Mouse (Mus musculus) midbrain, embryonic 12.5 days (tissue): ENCODE results near the gene Fgfr3. TPM values are rescaled to one million over a fixed set of nuclear protein-coding genes. Genes with fewer than 3 reads are reported as not detected.

Experiments used
- ATAC-seq: fragments of 200-750 bp; cut with Nextera tagmentation; 2 replicates; pipeline ENCODE4 v1.8.0; 2017; ENCODE audit warnings: low read depth, moderate TSS enrichment, moderate library complexity; ENCODE audit not compliant: low FRiP score
- H3K27ac ChIP-seq: fragments of 300-500 bp; sonication (generic); replicated peaks from 2 replicates; pipeline ENCODE4 v1.5.1; 2016; ENCODE audit warnings: mild to moderate bottlenecking
- H3K27me3 ChIP-seq: fragments of 300-500 bp; sonication (generic); 2 replicates; pipeline ENCODE4 v1.6.1; 2016; ENCODE audit warnings: mild to moderate bottlenecking
- H3K36me3 ChIP-seq: fragments of 300-500 bp; sonication (generic); 2 replicates; pipeline ENCODE4 v1.6.1; 2016
- H3K4me1 ChIP-seq: fragments of 300-500 bp; sonication (generic); 2 replicates; pipeline ENCODE4 v1.6.1; 2016
- H3K4me2 ChIP-seq: fragments of 300-500 bp; sonication (generic); replicated peaks from 2 replicates; pipeline ENCODE4 v1.6.1; 2016; ENCODE audit warnings: mild to moderate bottlenecking, moderate library complexity
- H3K4me3 ChIP-seq: fragments of 300-500 bp; sonication (generic); 2 replicates; pipeline ENCODE4 v1.5.1; 2016; ENCODE audit warnings: mild to moderate bottlenecking
- H3K9ac ChIP-seq: fragments of 300-500 bp; sonication (generic); replicated peaks from 2 replicates; pipeline ENCODE4 v1.6.1; 2016; ENCODE audit warnings: mild to moderate bottlenecking, moderate library complexity
- H3K9me3 ChIP-seq: fragments of 300-500 bp; sonication (generic); 2 replicates; pipeline ENCODE4 v1.6.1; 2016; ENCODE audit warnings: mild to moderate bottlenecking
- WGBS: fragments of 180-500 bp; shearing (Covaris S2); methylation state at CpG from one replicate; pipeline ENCODE4 v1.1.7; 2016; 5-methylcytosine and 5-hydroxymethylcytosine counted together
- polyA plus RNA-seq: library from polyadenylated mRNA; unstranded; fragments of >200 nt; fragmentation: Nextera tagmentation; extraction: Ambion mirVana; gene quantifications from 2 replicates; pipeline ENCODE4 v1.2.1, GENCODE M21; 2016

The Fgfr3 gene
- 66.2 and 88.3 TPM in 2 replicates for polyA plus RNA-seq

DNA sequence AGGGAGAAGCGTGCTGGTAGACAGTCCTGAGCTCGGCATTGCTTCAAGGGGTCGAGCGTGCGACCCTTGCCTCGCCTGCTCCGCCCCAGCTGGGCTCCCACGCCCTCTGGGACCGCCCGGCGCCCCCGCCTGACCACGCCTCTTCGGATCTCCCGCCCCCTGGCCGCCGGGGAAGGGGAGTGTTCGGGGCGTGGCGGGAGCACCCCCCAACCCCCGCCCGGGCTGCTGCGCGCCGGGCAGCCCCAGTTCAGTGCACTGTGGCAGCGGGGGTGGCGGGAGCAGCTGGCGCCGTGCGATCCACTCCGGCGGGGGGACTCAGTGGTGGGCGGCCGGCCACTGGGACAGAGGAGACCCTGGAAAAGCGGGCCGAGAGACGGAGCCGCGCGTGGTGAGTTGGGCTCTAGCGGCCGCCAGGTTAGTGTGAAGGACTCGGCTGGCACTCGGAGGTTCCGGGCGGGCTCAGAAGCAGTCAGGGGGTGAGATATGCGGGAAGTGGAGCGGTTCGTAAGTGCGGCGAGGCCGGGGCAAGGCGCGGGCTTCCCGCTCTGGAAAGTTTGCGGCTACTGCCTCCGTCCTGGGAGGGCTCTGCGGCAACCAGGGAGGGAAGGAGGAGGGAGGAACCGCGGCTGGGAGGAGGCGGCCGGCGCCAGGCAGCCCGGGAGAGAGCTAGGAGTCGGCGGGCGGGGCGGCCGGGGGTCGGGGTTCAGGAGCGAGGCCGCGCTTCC, at the start of gene Fgfr3:
TSS of gene Fgfr3 (plus strand) at position 134 of the 725 bp plus-strand sequence.
- Histone ChIP-seq H3K36me3 (0 out of 2 replicates have a peak, but pooled peaks cover 3% of the 10 kb centered on the region), H3K4me3 (peak within 1 kb of the TSS; percentile 66), H3K27ac (peak within 1 kb of the TSS; percentile 86), H3K9me3 (no peaks in the 10 kb centered on the region), H3K4me2 (peak within 1 kb of the TSS; percentile 75), H3K9ac (peak within 1 kb of the TSS; percentile 78), H3K27me3 (peaks cover 71% of the 10 kb centered on the region), H3K4me1 (peaks cover 66% of the 10 kb centered on the region)
- ATAC-seq = peak; percentile 67
- WGBS = 1% methylated on average over 69 of the region's 73 CpGs

GRCm38 (mm10) chr5:33674439-33674838, 47.0 kb upstream of the Fgfr3 start:
- WGBS = 51% methylated on average over 3 of the region's 3 CpGs
- no peak for ATAC-seq
- no peak overlapping the region for H3K9ac ChIP-seq

GRCm38 (mm10) chr5:33675964-33676363, 45.5 kb upstream of the Fgfr3 start:
- H3K9ac ChIP-seq = no peak overlapping the region
- H3K36me3 ChIP-seq = peaks cover 23% of the 10 kb centered on the region
- H3K9me3 ChIP-seq = no peaks in the 10 kb centered on the region
- H3K4me3 ChIP-seq = no peak overlapping the region
- H3K27ac ChIP-seq = no peak overlapping the region
- ATAC-seq = 0 out of 2 replicates have a peak, but pooled peaks have one; percentile 49
- H3K27me3 ChIP-seq = no peaks in the 10 kb centered on the region
- WGBS = 3% methylated on average over 1 of the region's 1 CpGs
- peaks cover 16% of the 10 kb centered on the region for H3K4me1 ChIP-seq
- H3K4me2 ChIP-seq = no peak overlapping the region

More at GRCm38 (mm10) chr5:33674439-33674838, 47.0 kb upstream of the Fgfr3 start:
- peaks cover 38% of the 10 kb centered on the region for H3K36me3 ChIP-seq
- H3K4me2 ChIP-seq = no peak overlapping the region
- H3K9me3 ChIP-seq = no peaks in the 10 kb centered on the region
- peaks cover 16% of the 10 kb centered on the region for H3K4me1 ChIP-seq
- no peaks in the 10 kb centered on the region for H3K27me3 ChIP-seq
- peak overlapping the region; percentile 49 for H3K27ac ChIP-seq
- H3K4me3 ChIP-seq = no peak overlapping the region

DNA sequence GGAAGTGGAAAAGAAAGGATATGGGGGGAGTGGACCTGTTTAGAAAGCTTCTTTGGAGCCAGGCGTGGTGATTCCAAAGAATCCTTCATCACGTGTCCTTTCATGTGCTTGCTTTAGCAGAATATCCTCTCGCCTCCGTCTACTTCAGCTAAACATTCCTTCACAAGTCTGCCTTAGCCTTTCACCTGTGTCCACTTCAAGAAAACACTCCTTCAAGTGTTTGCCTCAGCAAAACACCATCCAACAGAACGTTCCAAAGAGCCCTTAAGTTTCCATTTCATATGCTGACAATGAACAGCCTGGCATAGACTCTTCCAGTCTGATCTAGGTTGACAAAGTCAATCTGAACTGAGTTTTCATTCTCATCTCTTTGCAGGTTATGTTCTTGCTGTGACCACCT, 43.2 kb upstream of the Fgfr3 start:
- H3K36me3 ChIP-seq = 0 out of 2 replicates have a peak, but pooled peaks cover under 1% of the 10 kb centered on the region
- H3K4me1 ChIP-seq = peaks cover 12% of the 10 kb centered on the region
- no peak overlapping the region for H3K9ac ChIP-seq
- H3K4me2 ChIP-seq = no peak overlapping the region
- H3K9me3 ChIP-seq = no peaks in the 10 kb centered on the region
- 84% methylated on average over 5 of the region's 5 CpGs for WGBS
- ATAC-seq = no peak
- peaks cover 6% of the 10 kb centered on the region; the same call in 1 of the 2 replicates for H3K27me3 ChIP-seq
- no peak overlapping the region for H3K27ac ChIP-seq
- no peak overlapping the region for H3K4me3 ChIP-seq

DNA sequence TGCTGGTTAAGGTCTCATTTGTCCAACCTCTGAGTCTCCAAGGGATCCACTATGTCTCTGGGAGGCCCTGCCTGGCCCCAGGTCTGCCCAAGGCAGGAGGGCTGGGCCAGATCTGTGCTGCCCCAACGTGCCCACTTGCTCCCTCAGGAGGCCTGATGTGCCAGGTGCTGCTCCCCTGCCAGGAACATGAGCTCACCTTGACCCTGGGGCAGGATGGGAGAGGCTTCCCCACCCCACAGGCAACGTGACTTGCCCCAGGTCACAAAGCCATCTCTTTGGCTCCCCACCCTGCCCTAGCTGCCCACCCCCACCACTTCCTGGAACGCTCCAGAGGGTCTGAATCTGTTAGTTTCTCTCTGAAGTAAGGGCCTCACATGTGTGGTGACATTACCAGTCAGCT, 40.4 kb upstream of the Fgfr3 start:
- peaks cover 7% of the 10 kb centered on the region for H3K4me1 ChIP-seq
- H3K4me2 ChIP-seq = no peak overlapping the region
- WGBS = 68% methylated on average over 3 of the region's 3 CpGs
- no peak overlapping the region for H3K27ac ChIP-seq
- H3K27me3 ChIP-seq = peaks cover 25% of the 10 kb centered on the region
- ATAC-seq = no peak
- no peaks in the 10 kb centered on the region for H3K9me3 ChIP-seq
- no peaks in the 10 kb centered on the region for H3K36me3 ChIP-seq
- H3K4me3 ChIP-seq = no peak overlapping the region
- H3K9ac ChIP-seq = no peak overlapping the region

DNA sequence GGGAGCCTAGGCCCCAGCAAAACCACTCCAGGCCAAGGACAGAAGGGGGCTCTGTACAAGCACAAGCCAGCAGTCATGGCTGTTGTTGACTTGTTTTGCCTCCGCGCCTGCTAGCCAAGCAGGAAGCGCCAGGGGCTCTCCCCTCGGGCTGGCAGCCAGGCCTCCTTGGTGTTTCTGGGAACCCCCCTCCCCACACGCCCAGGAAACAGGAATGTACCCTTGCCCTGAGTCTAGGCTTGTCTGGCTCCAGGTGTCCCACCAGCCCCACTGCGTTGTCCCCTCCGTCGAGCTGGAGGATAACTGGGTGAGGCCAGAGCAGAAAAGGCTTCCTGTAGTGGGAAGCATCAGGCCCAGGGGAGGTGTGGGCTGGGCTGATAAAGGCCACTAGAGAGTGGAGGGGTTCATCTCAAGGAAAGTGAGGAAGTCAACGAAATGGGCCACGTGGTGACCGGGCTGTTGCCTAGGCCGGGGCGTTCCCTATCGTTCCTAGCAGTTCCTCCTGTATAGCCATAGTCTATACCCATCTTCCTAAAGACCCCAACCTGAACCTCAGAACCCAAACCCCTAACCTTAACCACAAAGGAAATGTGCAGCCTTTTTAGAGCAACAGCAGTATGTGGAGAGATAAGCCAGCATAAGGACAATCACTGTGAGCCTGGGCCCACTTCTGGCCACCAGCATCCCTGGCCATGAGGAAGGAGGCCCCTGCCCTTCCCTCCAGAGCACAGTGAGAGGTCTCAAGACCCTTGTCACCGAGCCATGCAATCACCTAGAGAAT, 39.7 kb upstream of the Fgfr3 start:
- H3K4me1 ChIP-seq = peaks cover 7% of the 10 kb centered on the region
- 85% methylated on average over 15 of the region's 15 CpGs for WGBS
- no peak overlapping the region for H3K27ac ChIP-seq
- no peak overlapping the region for H3K9ac ChIP-seq
- H3K36me3 ChIP-seq = no peaks in the 10 kb centered on the region
- H3K27me3 ChIP-seq = peaks cover 32% of the 10 kb centered on the region
- ATAC-seq = no peak
- no peak overlapping the region for H3K4me2 ChIP-seq
- H3K4me3 ChIP-seq = no peak overlapping the region
- no peaks in the 10 kb centered on the region for H3K9me3 ChIP-seq

DNA sequence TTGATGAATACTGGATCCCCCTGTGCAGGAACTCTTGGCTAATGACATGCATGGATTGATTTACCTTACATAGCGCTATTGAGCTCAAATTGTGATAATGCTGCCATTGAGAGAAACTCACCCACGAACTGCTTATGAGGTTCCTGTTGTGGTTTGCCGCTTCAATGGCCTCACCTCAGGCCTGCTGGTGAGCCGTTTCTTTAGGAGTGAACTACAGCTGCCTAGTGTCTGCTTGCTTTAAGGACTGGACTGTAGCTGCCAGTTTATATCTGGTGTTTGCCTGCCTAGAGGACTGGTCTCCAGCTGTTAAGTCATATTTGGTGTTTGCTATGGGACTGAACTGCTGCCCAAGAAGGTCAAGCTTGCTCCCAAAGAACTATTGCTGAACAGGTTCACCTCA, 38.5 kb upstream of the Fgfr3 start:
- no peak for ATAC-seq
- Histone ChIP-seq H3K9ac (no peak overlapping the region), H3K27ac (no peak overlapping the region), H3K9me3 (no peaks in the 10 kb centered on the region), H3K4me1 (peaks cover 18% of the 10 kb centered on the region), H3K36me3 (no peaks in the 10 kb centered on the region), H3K4me3 (no peak overlapping the region), H3K4me2 (no peak overlapping the region), H3K27me3 (peaks cover 44% of the 10 kb centered on the region)
- WGBS = 62% methylated on average over 4 of the region's 4 CpGs

- H3K4me2 ChIP-seq = no peak overlapping the region
- peak; percentile 61; the same call in 1 of the 2 replicates for ATAC-seq
- 43% methylated on average over 7 of the region's 7 CpGs for WGBS
- H3K4me3 ChIP-seq = no peak overlapping the region
- H3K9me3 ChIP-seq = no peaks in the 10 kb centered on the region
- no peaks in the 10 kb centered on the region for H3K36me3 ChIP-seq
- no peak overlapping the region for H3K9ac ChIP-seq
- peaks cover 29% of the 10 kb centered on the region for H3K4me1 ChIP-seq
- peaks cover 53% of the 10 kb centered on the region for H3K27me3 ChIP-seq
- H3K27ac ChIP-seq = 0 out of 2 replicates have a peak overlapping the region, but pooled peaks have one; percentile 9
These were observed 37.4 kb upstream of the Fgfr3 start for GRCm38 (mm10) chr5:33683897-33684652.

GRCm38 (mm10) chr5:33684932-33685331, 36.5 kb upstream of the Fgfr3 start:
- H3K27me3 ChIP-seq = peaks cover 58% of the 10 kb centered on the region
- 85% methylated on average over 4 of the region's 4 CpGs for WGBS

DNA sequence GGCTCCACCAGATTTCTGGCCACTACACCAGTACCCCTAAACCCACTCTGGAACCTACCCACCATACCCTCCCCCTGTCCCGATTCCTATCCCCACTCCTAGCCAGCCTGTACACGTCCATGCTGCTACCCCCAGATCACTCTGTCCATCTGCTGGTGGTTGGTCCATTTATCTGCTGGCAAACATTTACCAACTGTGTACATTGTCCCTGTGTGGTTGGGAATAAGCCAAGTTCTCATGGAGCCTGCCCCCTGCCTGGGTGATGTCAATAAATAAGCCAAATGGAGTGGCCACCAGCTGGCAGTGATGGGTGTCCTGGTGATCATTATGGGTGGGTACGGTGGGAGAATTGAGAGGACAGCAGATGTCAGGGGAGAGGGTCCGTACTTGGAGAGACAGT, 34.3 kb upstream of the Fgfr3 start:
- H3K27ac ChIP-seq = no peak overlapping the region
- 90% methylated on average over 4 of the region's 4 CpGs for WGBS
- no peak overlapping the region for H3K9ac ChIP-seq
- H3K9me3 ChIP-seq = no peaks in the 10 kb centered on the region
- no peak overlapping the region for H3K4me3 ChIP-seq
- H3K4me1 ChIP-seq = peaks cover 56% of the 10 kb centered on the region
- no peaks in the 10 kb centered on the region for H3K36me3 ChIP-seq
- peaks cover 80% of the 10 kb centered on the region for H3K27me3 ChIP-seq
- no peak for ATAC-seq
- no peak overlapping the region for H3K4me2 ChIP-seq

More at GRCm38 (mm10) chr5:33684932-33685331, 36.5 kb upstream of the Fgfr3 start:
- no peak overlapping the region for H3K4me3 ChIP-seq
- no peak overlapping the region for H3K27ac ChIP-seq
- no peak for ATAC-seq
- H3K36me3 ChIP-seq = no peaks in the 10 kb centered on the region
- H3K9me3 ChIP-seq = no peaks in the 10 kb centered on the region
- no peak overlapping the region for H3K4me2 ChIP-seq
- no peak overlapping the region for H3K9ac ChIP-seq
- H3K4me1 ChIP-seq = peaks cover 37% of the 10 kb centered on the region

GRCm38 (mm10) chr5:33688278-33689220, 32.9 kb upstream of the Fgfr3 start:
- WGBS = 41% methylated on average over 14 of the region's 14 CpGs
- Histone ChIP-seq H3K4me3 (no peak overlapping the region), H3K9me3 (no peaks in the 10 kb centered on the region), H3K36me3 (no peaks in the 10 kb centered on the region), H3K9ac (no peak overlapping the region), H3K4me2 (peak overlapping the region; percentile 43), H3K4me1 (peaks cover 69% of the 10 kb centered on the region), H3K27me3 (peaks cover 86% of the 10 kb centered on the region), H3K27ac (peak overlapping the region; percentile 68)
- ATAC-seq = no peak
